Mouse (Mus musculus) T-helper 2 cell (primary cell): ENCODE data around the gene Sema3g.

Experiments used
- in situ Hi-C: fragments of 300-600 bp; cut with MboI, MseI; formaldehyde crosslinking; loops from one replicate; pipeline ENCODE4 v1.15.1; 2025; ENCODE audit warnings: high pct_unique_total_duplicates

Gene Sema3g

DNA sequence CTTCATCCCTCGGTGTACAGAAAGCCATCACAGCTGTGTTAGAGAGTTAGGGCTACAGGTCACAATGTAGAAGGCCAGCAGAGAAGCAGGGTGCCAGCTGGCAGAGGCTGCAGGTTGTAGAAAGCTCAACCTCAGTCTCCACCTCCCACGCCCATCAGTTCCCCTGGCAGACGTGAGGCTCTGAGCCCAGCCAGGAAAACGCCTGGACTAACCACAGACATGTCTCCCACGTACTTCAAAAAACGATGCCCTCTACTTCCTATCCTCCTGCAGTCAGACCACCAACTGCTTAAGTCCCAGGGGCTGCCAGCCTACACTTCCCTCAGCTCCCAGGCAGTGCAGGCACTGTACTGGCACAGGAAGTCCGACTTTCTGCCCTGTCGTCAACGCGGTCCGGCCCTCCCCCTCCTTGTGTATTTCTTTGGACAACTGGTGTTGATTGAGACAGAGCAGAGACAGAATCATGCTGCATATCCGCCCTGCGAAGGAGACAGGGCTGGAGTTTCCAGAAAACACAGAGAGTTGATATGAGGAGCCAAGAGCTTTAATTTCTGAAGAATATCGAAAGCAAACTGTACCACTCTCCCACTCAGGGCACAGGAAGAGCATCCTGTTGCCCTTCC is 22.7 kb upstream of the Sema3g start:
- in situ Hi-C loops = loop anchor here (5.0 kb wide), 1 partner anchor 93 kb away; no protein-coding TSS in a partner anchor

DNA sequence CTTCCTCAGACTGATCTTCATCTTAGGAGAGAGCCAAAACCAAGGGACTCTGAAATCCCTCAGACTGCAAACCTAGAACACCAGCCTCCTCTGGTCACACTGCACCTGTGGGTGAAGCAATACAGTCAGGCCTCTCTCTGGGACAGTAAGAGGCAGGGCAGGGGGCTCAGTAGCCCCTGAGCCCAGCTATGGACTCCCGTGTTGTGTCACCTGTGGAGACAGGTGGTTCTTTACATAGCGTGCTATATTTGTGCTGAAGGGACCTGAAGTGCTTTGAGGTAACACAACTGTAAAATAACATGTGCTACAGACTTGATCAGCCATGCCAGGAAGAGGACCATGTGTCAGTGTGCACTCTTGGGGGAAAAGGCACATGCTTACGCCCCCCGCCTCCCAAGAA is 22.1 kb upstream of the Sema3g start:
- in situ Hi-C loops = no loop called here

DNA sequence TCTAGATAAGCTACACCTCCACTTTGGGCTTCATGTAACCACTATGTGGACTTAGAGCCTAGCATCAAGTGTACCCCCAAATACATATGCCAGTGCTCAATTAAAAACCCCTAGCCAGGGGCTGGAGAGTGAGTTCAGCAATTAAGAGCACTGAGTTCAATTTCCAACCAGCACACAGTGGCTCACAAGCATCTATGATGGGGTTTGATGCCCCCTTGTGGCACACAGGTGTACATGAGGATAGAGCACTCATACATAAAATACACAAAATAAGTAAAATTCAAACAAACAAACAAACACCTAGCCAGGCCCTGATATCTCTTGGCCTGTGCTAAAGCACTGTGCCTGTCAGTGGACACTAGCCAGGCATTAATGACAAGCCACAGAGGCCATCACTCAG is 21.7 kb upstream of the Sema3g start:
- in situ Hi-C loops = no loop called here

DNA sequence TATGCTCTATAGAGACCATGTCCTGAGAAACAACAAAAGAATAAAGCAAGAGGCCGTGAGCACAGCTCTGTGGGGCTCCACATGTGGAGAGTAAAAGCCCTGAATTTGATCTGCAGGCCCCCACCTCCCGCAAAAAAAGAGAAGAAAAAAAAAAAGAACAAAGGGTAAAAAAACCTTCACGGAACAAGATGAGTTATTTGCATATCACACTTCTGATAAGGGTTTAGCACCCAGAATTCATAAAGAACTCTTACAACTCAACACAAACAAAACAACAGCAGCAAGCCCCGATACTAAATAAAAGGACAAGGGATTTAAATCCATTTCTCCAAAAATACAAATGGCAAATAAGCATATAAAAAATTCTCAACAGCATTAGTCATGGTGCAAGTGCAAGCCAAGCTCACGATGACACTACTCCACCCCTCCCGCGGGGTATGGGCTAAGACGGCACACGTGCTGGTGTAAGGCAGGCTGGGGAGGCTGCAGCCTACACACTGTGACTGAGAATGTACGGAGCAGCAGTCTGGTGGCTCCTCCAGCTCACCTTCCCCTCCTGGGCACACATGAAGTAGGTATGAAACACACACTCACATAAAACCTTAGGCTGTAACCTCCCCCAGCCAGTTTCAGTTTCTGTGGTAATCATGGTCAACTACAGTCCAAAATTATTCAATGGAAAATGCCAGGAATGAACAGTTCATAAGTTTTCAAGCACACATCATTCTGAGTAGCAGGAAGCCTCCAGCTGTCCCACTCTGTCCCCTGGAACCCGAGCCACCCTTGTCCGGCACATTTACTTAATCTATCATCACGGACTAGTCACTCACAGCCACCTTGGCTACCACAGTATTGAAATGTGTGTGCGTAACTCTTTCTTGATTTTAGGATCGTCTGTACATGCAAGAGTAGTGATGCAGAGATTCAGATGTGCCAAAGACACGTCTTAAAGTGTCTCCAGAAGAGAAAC is 19.8 kb upstream of the Sema3g start:
- in situ Hi-C loops = no loop called here

DNA sequence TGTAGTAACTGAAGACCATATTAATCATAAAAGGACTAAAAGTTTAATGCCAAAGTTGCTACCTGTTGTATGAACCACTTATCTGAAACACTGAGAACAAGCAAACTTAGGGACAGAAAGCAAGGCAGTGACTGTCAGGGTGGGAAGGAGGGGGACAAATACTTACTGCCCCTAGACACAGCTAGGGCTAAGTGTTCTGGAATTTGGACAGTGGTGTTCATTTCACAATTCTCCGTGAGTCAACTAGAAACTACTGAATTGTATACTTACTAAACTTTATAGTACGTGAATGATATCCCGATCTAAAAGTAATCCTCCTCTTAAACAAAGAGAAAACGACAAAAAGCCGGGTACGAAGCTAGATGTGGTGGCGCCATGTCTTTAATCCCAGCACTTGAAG is 18.1 kb upstream of the Sema3g start:
- in situ Hi-C loops = no loop called here

DNA sequence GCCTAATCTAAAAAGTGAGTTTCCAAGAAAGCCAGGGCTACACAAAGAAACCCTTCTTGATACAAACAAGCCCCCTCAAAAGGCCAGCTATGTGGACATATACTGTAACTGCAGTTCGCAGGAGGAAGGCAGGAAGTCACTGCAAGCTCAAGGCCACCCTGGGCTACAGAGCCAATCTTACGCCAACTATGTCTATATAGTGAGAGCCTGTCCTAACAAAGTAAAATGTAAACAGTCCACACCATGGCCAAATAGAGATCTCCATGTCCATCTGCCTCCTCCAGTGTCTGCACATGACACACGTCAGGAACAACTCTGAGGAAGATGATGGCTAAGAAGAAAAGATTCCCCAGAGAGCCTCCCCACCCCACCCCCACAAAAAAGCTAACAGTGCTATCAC is 17.6 kb upstream of the Sema3g start:
- in situ Hi-C loops = no loop called here

DNA sequence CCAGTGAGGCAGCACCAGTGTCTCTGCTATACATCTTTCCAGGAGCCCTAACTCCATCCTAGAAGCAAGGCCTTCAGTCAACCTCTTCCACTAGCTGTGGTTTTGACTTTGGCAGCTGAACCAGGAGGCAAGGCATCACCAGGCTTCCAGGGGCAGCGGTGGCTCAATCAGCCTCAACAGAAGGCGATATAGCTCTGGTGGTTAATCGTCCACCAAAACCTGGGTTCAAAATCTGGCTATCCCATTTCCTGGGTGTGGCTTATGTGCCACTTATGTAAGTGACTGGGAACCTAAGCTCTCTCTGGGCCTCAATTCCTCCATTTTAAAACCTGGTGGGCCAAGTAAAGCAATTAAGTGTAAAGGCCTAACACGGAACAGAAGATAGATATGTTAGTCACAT is 12.8 kb upstream of the Sema3g start:
- in situ Hi-C loops = loop anchor here (5.0 kb wide), 1 partner anchor 73 kb away; the partner anchor contains the start of gene Nt5dc2

DNA sequence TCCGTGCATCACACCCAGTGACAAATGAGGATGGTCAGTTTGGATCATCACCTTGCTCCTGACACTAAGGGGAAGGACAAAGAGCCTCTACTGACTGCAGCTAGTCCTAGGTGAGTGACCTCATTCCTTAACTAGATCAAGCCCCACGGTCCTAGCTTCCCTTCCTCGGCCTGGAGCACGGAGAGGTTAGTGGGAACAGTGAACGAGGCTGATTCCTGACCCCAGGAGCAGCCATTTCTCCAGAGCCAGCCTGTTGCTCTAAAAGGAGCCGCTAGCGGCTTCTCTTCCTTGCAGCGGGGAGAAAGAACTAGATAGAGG is 12.5 kb upstream of the Sema3g start:
- in situ Hi-C loops = loop anchor here (5.0 kb wide), 1 partner anchor 73 kb away; the partner anchor contains the start of gene Nt5dc2

DNA sequence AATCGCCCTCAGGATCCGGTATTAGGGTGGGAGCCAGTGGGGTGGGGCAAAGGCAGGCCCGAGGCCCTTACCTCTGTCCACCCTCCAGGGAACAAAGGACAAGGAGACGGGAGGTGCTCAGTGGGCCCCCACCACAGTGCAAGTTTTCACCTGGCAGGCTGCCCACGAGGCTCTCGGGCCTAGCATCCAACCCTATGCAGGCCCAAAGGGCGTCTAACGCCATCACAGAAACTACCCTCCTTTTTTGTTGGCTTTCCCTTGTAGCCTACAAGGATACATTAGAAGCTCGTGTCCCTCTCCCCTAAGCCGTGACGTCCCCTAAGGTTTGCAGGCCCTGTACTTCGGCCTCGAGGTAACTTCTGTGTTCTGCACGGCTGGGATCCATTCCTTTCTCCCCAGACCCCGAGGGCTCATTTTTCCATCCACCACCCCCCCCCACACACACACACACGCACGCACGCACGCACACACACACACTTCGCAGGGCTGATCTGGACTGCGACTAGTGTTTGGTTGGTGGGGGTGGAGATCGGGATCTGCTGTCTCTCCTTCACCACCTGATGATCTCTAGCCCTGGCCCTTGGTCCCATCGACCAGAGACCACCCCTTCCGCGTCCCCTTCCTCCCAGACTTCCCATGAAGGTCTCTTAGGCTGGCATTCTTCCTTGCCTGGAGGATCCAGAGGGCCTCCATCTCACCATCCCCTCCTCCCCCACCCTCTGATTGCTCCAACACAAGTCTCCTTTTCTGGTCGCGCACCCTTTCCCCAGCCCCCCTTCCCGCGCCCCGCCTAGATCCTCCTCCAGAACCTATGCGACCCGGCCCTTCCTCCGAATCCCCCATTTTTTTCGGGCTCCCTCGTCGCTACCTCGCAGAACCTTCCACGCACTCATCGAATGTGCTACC is 11.8 kb upstream of the Sema3g start:
- in situ Hi-C loops = loop anchor here (5.0 kb wide), 1 partner anchor 74 kb away; the partner anchor contains the start of gene Nt5dc2

DNA sequence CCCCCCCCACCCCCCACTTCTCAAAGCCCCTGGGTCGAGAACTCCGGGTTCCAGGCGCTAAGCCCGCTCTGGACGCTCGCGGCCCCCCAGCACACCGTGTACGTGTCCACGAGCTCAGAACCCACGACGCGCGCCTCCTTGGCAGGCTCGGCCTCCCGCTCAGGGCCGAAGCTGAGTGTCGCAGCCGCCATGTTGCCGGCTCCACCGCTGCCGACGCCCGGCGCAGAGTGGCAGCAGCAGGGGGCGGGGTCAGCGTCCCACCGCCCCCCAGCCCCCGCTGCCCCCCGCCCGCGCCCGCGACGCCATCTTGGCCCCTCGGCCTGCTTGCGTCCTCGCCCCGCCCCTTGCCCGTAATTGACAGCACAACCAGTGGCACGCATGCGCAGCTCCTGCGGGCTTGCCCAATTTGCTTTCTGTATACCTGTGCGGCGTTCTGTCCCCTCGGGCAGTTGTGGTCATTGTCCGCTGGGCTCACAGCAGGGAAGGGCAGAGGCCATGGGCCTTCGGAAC is 11.1 kb upstream of the Sema3g start:
- in situ Hi-C loops = loop anchor here (5.0 kb wide), 1 partner anchor 74 kb away; the partner anchor contains the start of gene Nt5dc2

DNA sequence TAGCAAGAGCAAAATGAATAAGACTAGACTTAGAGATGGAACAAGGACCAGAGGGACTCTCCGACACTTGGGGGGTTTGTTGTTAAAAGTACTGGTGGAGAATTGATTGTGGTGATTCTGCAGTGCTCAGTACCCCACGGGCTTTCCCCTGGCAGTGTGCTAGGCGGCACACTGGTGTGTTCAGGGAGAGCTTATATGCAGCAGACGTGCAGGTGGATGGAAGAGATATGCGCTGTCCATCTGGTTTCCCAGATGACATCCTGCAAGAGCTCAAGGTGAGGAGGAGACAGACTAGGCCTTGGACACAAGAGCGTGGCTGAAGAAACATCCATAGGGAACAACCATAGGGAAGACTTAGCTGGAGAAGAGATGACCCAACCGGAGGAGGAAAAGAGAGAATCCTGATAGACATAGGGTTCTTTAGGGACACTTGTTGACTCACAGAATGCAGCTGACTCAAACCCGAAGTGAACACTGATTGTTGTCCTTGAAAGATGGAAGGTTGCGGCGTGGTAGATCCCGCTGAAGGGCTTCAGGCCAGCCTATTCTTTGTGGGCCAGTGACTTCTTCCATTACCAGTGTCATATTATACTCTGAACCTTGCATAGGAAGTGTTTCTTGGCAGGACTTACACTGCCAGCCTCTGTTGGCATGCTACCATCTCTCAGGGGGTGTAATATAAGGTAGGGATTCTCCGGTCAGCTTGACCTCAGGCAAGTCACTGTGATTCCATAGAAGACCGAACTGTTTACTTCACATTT is 10.4 kb upstream of the Sema3g start:
- in situ Hi-C loops = loop anchor here (5.0 kb wide), 1 partner anchor 75 kb away; the partner anchor contains the start of gene Nt5dc2

DNA sequence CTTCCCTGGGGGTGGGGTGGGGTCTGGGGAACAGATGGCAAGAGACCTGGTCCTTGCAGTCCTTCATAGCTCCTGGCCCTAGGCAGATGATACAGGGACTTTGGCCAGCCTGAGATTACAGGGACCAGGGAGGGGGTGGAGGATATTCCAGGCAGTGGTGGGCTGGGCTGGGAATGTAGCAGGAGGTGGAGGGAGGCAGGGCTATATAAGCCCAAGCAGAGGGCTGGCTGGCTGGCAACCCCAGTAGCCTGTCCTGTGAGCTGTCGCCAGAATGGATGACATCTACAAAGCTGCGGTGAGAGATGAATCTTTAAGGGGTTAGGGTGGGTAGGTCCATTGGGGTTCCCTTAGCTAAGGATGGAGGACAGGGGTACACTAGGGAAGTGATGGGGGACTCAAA is 9.6 kb upstream of the Sema3g start, which contains the start of gene Tnnc1:
Gene Tnnc1, plus strand, starts transcription at position 229 of the 400 bp plus-strand sequence.
- in situ Hi-C loops = loop anchor here (5.0 kb wide), 1 partner anchor 76 kb away; the partner anchor contains the start of gene Nt5dc2

DNA sequence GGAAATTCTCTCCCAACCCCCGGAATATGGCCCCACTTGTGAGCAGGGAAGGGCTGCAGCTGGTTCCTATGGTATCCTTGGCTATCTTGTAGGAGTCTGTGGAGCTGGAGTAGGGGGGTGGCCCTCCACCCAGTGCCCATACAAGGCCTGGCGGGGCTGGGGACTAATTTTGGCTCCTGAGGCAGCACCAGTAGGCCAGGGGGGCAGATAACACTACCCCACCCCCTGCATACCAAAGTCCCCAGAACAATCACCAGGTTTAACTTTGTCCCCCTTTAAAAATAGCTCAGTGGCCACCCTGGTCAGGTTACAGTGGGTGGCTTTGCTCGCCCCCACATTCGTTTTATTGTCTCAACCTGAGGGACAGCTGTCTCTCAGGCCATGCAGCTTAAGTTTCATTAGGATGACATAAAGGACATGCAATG is 8.5 kb upstream of the Sema3g start:
- in situ Hi-C loops = loop anchor here (5.0 kb wide), 1 partner anchor 77 kb away; the partner anchor contains the start of gene Nt5dc2

DNA sequence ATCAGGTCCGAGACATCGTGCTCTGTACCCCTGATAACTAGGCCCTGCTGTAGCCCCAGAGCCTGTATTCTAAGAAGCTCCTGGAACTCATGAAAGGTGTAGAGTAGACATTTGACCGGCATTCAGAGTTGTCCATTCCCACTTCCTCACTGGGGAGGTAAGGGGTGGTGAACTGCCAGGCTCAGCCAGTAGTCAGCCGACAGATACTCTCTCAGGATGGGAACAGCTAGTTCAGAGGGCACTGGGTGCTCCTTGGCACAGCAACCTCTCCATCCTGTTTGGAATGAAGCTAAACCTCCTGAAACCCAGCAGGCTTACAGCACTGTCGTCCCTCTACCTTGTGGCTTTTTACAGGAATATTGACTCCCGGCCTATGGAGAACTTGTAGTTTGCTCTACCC is 5.8 kb upstream of the Sema3g start:
- in situ Hi-C loops = no loop called here

DNA sequence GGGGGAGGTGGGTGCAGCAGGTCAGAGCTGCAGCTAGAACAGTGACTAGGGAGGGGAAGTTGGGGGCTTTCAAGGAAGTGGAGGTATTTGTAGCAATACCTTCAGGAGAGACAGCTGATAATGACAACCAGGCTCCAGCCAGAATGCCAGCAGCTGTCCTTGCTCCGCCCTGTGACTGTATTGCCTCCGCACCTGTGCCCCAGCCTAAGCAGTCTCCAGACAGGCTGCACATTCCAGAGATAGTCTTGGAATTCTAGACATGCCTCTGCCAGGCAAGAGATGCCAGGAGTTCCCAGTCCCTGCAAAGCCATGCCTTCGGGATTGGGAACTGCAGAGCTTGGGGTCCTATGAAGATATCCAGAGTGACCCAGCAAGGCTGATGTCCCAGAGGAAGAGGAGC is 5.2 kb upstream of the Sema3g start:
- in situ Hi-C loops = no loop called here

DNA sequence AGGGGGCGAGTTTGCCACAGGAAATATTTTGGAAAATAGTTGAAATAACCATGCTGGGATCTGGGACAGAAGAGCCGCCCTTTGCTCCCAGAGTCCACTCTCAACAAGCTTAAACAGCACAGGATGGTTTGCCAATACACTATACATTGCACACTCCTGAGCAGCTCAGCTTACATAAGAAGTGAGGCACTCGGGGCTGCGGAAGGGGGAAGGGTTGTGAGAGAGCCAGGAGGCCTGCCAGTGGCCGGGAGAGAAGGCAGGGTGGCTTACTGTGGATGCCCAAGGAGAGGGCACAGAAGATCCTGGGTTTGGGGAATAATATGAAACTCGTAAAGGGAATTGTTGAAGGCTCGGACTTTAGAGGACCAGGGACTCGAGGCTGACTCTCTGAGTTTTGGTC is 3.8 kb upstream of the Sema3g start:
- in situ Hi-C loops = no loop called here

DNA sequence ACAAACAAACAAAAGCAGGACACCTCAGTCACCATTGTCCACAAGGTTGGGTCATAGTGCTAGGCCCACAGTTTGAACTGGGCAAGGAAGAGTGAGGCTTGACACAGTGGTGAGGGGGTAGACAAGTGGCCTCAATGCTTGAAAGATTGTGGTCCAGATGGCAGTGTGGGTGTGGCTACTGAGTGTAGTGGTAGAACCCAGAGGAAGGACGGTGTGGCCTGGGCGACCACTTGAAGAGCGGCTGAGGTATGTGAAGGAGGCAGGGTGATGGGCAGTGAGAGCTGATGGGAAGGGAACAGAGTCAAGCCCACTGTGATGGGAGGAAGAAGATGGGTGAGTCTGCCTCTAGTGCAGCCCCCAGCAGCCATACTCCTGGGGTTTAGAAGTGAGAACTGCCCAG is 3.0 kb upstream of the Sema3g start:
- in situ Hi-C loops = no loop called here

DNA sequence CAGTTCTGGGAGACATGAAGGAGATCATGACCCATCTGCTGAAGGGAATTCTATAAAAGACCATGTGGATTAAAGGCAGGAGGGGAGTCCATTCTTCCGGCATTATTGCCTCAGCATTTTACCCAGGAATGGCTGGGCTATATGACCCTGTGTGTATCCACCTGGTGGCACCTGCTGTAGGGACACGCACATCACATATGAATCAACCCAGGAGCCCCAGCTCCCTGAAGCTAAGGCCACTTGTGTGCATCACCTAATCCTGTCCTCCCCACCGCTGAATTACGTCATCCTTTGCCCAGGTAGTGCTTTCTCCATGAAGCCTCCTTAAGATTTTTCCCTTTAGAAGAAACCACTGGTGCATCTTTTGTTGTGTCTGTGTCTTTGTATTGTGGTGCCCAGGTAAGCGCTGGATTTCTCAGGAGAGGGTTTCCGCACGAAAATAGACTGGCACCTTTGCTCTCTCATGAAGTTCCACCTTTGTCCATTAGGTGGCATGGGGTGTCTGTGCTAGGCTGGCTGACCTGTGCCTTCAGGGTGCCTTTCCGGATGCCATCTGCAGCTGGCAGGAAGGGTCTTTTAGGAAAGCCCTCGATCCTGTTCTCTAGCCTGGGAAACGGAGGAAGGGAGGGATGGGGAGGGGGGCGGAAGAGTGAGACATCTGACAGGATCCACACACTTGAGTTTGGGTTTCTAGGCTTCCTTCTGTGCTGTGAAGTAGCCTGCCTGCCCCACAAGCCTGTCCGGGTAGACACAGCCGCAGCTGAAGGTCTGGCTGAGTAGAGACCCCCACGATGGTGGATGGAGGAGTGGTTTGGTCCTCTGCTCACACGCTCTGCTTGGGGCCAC is 2.3 kb upstream of the Sema3g start:
- in situ Hi-C loops = no loop called here

DNA sequence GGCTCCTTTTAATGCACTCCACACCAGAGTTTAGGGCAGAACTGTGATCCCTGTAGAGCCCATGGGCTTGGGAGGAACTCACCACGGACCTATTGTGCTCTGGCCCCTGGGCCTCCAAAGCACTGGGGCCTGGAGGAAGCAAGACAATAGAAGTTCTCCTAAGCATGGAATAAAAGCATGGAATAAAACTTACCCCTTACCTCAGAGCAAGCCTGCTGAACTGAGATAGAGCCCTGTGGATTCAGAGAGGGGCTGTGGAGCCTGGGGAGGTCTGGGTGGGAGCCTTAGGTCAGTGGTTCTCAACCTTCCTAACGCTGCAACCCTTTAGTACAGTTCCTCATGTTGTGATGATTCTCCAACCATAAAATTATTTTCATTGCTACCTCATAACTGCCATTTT is 814 bp upstream of the Sema3g start, which contains the start of gene Nisch:
Gene Nisch, minus strand, starts transcription at position 101 of the 400 bp plus-strand sequence.
- in situ Hi-C loops = no loop called here
